Mouse (Mus musculus): ENCODE results near the gene Smg1.

Smg1 gene

DNA sequence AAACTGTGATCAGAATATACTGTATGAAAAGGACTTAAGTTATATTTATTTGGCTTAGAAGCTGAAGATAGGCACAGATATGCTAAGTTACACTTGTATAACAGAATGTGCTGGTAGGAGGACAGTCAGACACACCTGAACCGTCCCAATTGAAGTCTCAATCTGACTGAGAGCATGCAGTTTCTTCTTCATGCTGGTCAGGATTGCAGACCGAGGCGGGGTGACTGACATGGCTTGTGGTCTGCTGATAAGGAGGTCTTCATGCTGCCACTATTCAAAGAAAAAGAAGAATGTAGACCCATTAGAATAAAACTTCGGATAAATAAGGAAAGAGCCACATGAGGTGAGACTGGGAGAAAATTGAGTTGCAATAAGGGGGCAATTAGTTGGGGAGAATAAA lies 100.3 kb downstream of the Smg1 start:
- no peak for DNase-seq (ENCODE audit: low read depth, low spot score)

DNA sequence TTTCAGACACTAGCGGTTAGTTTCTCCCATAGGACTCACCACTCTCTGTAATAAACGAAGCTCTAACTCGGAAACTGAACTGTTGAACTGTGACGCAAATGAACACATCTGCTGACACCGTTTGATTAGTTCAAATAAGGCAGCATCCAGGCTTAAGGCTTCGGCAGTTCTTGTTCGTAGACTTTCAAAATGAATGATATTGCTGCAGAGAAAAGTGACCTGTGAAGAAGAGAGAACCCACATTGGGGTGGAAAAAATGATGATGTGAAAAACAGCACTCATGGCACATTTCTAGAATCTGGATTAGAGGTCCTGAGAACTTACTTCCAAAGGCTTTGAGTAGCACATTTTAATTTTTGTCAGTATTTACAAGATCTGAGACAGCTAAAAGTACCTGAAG lies 102.2 kb downstream of the Smg1 start:
- DNase-seq (ENCODE audit: low read depth, low spot score) = no peak

DNA sequence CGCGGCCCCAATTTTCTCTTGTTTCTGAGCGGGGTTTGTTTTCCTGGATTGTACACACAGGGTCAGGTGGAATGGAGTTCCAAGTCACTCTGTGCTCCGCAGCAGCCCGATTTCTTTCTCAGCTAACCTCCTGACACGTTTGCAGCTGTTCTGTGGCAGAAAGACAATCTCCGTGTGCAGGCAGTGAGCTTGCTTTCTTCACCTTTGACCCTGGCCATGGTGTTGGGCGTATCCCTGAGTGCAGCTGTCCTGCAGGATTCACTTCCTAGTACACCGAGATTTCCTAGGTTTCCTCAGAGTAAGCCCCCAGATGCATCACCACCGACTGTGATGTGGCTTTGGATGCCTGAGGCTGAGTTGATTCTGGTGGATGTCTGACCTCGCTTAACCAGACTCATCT lies 108.3 kb downstream of the Smg1 start:
- no peak for DNase-seq (ENCODE audit: low read depth, low spot score)

DNA sequence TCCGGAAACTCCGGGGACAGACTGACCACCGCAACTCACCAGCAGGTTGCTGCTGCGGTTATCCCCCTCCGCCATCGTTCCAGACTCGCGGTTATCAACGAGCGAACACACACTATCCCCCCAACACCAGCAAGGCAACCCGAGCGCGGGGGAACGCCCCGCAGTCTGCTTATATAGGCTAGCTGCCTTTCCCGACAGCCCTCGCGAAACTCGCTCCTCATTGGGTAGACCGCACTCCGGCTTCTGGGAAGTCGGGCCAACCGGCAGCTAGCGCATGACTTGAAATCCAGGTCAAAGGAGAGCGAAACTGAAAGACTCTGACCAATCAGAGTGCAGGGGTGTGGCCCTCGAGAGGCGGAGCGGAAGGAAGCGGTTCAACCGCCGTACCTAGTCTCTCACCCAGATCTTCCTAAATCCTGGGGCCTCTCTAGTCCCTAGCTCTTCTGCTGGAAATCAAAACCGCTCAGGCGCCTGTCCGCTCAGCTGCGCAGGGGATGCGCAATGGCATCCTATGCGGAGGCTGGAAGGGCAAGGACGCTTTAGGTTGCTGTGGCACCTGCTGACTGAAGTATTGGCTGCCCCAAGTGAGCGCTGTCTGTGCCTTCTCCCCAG lies 113.9 kb downstream of the Smg1 start, which contains the start of gene Arl6ip1:
Gene Arl6ip1, minus strand, starts transcription at position 233 of the 612 bp plus-strand sequence.
- DNase-seq (ENCODE audit: low read depth, low spot score) = peak; percentile 99

DNA sequence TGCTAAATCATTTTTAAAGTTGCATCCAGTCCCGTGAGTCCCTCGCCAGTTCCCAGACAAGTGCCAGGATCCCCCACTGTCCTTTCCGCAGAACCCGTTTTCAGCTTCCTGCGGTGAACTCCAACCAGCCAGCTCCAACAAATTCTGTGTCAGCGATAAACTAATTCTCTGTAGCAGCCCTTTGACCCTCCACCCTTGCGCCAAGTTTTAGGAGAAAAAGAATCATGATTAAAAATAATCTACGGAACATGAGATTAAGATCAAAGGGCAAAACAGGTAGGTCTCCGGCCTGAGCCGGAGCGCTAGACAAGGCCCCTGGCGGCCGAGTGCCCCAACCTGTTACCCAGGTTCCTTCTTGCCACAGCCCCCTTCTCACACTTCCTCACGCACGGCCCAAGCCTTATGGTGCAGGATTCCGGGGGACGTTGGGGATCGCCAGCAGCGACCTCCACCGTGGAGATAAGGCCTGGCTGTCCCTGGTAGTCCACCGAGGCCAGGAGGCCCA lies 114.5 kb downstream of the Smg1 start:
- no peak for DNase-seq (ENCODE audit: low read depth, low spot score)

DNA sequence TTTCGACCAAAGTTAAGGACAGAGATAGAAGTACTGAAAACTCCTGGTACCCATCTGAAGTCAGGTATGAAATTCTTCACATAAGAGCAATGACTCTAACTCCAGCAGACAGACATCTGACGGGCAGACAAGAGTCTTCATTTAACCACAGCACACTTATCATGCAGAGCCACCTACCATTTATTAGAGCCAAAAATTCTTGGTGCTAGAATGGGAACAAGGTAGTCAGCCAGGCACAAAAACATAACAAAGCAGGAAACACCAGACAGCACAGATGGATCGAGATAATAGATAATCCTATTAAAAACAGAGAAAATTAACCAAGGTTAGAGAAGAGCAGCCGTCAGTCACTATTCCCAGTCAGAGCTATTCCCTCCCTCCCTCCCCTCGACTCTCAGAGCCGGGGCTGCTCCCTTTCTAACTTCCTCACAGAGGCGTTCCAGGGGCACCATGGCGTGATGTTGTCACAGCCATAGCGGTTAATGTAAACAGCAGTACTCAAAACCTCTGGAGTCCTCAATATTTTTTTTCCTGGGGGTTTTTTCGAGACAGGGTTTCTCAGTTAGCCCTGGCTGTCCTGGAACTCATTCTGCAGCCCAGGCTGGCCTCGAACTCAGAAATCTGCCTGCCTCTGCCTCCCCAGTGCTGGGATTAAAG lies 117.1 kb downstream of the Smg1 start:
- no peak for DNase-seq (ENCODE audit: low read depth, low spot score)

DNA sequence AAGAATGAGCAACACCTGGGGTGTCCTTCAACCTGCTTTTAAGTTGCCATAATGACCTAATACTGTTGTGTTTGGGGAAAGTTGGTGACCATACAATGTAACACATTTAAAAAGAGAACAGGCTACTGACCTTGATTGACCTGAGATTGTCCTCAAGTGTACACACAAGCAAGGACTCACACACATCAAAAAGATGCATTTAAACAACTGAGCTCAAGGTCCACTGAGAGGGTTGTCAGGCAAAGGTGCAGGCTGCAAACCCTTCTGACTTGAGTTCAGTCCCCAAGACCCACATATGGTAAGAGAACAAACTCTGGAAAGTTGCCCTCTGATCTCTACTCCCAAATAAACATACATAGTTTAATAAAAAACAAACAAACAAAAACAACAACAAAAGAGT lies 117.7 kb downstream of the Smg1 start:
- DNase-seq (ENCODE audit: low read depth, low spot score) = no peak

DNA sequence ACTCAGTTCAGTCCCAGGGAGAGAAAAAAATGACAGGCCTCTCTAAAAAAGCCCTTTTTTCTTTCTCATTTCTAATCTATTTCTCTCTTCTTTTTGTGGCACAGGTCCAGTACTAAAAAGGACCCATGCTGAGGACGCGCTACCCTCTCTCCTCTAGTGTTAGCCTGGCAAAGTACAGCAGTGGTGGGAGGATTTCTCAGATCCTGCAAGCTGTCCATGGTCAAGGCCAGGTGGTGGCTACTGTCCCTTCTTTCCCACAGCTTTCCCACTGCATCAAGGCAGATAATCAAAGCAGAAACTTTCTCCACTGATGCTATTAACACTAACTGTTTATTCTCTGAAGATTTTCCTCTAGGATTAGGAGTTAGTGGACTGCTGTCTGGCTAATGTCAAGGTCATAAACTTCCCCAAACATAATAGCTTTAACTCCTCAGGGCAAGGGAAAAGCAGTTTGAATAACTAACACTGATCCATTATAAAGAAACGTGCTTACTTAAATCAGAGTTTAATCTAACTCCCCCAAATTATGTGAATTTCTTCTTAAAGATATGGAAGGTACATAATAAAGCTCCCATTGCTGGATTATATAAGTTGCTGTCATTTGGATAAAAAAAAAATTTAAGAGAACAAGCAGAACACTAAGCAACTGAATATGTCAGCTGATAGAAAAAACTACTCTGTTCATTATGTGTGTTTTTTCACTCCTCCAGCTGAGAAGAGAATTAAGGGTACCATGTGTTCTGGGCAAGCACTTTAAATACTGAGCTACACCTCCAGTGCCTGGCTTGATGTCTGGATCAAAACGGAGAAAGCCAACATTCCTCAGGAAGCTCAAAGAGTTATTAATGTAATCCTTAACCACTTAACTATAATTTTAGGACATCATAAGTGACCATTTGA lies 119.7 kb downstream of the Smg1 start:
- no peak for DNase-seq (ENCODE audit: low read depth, low spot score)

DNA sequence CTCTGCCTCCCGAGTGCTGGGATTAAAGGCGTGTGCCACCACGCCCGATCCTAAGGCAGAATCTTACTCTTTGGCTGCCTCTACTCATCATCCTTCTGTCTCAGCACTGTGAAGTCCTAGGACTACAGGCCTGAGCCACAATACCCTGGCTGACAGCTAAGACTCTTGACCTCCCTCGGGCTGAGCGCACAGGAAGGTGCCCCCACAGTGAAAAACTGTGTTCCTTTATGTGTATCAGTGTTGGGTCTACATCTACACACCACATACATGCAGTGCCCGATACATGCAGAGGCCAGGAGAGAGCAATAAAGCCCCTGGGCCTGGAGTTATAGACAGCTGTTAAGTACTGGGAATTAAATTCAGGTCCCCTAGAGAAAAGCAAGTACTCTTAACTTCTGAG lies 121.2 kb downstream of the Smg1 start:
- DNase-seq (ENCODE audit: low read depth, low spot score) = no peak

DNA sequence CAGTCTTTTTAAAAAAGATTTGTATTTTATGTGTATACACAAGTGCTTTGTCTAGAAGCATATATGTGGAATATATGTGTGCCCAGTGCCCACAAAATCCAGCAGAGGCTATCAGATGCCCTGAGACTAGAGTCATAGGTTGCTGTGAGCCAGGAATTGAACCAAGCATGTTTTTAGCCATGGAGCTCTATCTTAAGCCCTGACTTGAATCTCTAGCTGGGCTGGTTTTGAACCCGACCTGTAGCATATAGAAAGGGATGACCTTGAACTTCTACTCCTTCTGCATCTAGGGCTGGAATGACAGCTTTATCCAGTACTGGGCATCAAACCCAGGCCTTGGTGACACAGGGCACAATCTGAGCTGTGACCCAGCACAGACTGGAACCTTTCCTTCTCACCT lies 122.8 kb downstream of the Smg1 start:
- DNase-seq (ENCODE audit: low read depth, low spot score) = no peak

DNA sequence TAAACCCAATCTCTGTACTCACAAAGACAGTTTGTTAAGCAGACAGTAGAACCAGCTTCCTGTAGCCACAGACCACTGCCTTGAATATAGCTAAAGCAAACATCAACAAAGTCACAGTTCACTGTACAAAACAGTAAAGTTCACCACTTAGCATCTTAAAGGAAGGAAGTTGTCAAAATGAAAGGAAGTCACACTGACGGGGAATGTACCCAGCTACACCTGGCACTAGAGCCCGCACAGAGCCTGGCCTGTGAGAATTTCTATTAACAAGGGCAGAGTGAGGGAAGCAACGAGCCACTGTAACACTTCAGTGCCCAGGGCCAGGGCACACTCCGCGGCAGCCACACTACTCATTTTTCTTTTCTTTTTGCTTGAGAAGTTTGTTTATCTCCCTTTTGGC lies 123.5 kb downstream of the Smg1 start:
- peak; percentile 86 for DNase-seq (ENCODE audit: low read depth, low spot score)

DNA sequence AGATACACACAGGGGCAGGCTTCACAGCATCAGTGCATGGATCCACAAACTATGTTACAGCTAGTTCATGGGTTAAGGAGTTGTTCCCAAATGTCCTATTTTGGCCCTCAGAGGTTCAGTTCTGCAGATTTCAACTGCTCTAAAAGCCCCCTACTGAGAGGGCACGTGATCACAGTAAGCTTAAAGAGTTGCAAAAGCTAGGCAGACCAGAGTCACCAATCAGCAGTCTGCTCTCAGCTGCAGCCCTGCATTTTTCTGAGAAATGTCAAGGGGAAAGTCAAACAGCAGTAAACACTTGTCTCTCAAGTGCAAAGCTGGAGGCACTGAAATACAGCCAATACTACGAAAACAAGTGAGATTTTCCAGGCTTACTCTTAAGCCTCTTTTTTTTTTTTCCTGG lies 124.3 kb downstream of the Smg1 start:
- no peak for DNase-seq (ENCODE audit: low read depth, low spot score)

DNA sequence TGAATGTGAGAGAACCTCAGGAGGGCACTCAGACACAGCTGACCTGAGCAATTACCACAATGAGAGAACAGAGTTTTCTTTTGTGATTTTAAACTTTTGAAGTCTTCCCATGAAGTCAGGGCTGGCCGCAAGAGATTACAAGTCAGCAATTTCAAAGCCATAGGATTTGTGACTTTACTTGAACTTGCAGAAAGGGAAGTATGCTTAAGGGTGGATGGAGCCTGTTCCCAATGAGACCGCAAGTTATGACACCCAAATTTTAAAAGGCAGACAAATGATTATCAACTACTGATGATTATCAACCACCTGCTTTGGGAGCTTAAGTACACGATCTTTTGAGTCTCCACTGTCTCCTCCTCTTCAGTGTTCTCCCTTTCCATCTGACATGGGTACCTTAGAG lies 125.0 kb downstream of the Smg1 start:
- DNase-seq (ENCODE audit: low read depth, low spot score) = no peak

DNA sequence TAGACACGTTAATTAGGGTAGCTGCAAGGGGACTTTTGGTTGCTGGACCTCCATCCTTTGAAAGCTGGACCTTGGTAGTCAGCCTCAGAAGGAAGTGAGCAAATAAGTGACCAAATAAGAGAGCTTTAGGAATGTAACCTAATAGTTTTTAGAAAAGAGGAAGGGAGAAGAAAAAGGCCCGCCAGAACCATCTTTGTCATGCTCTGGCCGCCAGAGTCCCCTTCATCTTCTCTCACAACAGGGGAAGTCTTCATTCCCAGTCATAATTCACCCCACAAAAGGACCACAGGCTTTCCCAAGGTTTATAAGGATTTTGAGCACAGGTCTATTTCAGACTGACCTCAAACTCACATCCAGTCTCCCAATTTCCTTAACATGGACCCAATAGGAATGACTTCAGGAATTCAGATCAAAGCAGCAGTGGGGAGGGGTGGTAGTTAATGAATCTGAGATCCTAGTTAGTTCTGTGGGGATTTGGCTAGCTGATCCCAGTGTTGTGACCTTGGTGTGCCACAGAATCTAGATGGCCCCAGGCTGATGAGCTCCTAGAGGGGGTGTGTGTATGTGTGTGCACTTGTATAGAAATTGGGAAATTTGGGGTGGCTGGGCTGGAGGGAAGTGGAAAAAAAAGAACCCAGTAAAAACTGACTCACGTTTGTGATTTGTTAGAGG lies 125.8 kb downstream of the Smg1 start:
- peak; percentile 68 for DNase-seq (ENCODE audit: low read depth, low spot score)

DNA sequence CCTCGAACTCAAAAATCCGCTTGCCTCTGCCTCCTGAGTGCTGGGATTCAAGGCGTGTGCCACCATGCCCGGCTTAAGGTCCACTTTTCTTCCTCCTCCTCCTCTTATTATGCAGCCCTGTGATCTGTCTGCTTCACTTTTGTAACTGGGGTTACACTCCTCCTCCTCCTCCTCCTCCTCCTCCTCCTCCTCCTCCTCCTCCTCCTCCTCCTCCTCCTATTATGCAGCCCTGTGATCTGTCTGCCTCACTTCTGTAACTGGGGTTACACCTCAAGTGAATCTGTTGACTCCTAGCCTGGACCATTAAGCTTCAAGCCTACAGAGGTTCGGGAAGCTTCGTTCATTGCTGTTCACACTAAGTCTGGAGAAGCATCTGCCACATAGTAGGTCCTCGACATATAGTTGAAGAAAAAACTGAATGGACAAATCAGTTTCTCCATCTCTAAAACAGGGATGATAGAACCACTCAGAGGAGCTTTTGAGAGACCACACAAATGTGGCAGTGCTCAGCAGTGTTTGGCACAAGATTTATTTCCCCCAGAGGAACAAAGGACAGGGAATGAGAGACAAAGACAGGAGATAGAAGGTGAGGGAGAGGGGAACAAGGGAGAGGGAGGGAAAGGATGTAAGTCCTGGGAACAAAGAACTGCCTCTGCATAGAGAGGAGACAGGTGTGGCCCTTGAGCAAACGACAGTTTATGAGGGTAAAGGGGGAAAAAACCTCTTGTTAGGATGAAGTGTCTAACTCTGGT lies 126.5 kb downstream of the Smg1 start:
- no peak for DNase-seq (ENCODE audit: low read depth, low spot score)

DNA sequence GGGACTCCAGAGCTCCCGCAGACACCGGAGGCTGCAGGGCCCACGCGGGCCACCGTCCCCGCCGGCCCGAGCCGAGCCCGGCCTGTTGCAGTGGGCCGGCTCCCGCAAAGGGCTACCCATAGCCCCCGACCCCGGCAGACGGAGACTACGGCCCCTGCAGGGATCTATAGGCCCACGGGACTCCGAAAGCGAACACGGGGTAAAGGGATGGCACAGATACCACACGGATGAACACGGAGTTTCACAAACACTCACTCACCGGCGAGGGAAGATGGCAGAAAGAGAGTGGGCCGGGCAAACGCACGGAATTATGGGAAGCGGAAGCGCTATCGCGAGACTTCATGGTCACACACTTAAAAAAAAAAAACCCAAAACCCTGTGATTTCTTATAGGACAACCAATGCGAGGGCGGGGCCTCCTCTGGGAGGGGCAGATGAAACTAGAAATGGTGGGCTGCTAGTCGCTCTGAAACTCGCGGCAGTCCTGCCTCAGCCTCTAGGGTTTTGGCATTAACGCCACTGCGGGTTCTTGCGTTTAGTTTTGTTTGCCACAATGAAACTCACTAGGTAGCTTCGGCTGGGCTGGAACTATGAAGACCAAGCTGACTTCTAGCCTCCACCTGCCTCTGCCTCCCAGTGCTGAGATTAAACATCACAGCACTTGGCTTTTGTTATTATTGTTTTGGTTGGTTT lies 127.4 kb downstream of the Smg1 start, which contains the start of gene Rps15a:
Gene Rps15a, minus strand, starts transcription at position 312 of the 692 bp plus-strand sequence.
- DNase-seq (ENCODE audit: low read depth, low spot score) = peak; percentile 96

DNA sequence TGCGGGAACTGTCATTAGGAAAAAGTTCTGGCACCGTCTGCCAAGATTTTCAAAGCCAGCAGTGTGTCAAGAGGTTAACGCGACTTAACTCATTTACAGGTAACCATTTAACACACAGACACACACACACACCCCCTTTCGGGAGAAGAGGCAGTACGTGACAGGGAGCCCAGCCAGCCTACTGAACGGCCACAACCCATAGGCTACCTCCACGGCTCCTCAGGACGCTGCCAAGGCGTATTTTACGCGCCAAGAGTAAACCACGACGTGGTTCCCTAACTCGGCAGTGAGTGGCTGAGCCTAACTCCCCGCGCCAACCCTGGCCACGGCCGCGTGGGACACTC lies 128.0 kb downstream of the Smg1 start:
- no peak for DNase-seq (ENCODE audit: low read depth, low spot score)

DNA sequence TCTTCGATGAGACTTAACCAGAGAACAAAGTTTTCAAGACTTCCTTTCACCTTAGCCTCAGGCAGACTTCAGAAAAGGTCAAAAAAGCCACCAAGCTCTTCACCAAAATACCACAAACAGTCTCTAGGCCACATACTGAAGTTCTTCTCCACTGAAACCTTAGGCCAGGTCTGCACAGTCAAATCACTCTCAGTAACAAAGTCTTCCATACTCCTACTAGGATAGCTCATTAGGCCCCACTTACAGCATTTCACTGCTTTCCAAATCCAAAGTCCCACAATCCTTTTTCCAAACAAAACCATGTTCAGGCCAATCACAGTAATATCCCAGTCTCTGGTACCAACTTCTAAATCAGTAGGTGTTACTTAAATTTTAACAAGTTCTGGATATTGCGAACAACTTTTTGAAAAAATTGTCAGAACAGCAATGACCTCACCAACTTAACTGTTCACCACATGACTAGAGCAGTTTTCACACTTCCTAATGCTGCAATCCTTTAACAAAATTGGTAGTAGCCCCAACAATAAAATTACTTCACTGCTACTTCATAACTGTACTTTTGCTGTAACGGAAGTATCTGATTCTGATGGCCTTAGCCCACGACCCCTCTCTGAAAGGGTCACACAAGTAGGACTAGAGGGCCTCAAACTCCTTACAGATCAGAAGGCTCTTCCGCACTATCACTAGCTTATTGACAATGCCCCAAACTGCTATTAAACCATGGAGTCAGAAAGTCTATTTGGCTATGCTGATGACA lies 129.8 kb downstream of the Smg1 start:
- DNase-seq (ENCODE audit: low read depth, low spot score) = no peak

DNA sequence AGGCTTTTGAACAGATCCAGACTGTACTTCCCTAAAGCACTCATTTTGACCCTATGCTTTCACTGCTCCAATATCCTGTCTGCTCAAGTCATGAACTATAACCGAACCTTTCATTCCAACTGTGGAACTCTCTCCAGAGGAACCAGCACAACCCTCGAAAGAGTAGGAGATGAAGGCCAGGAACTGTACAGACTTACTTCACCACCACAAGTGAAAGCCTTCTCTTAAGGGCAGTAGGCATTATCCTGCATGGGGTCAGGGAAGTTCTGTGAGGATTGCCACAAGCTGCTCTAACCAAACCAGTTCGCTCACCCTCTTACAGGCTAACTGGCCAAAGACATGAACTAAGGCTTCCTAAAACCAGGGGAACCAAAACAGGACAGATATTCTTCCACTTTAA lies 132.3 kb downstream of the Smg1 start:
- DNase-seq (ENCODE audit: low read depth, low spot score) = no peak

DNA sequence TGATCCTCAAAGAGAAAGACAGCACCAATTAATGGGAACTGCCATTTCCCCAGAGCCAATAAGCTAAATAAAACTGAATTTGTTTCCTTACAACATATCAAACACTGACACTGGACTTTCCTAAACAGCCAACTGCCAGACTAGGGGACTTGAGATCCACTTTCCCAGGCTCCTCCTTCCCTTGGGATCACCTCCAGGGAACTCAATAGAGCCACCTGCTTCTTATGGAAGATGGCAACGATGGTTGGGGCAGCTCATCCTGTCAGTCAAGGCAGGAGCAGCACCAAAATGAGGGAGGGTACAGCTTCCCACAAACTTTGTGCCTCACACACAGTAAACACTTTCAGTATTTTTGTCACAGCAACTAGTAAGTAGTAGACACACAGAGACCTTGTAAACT lies 135.8 kb downstream of the Smg1 start:
- no peak for DNase-seq (ENCODE audit: low read depth, low spot score)

Measured in A20 (cell line).